Mouse (Mus musculus) liver, embryonic 14.5 days (tissue): Measurements from ENCODE around the gene Csnk1g2. TPM values are rescaled to one million over a fixed set of nuclear protein-coding genes. Genes with fewer than 3 reads are reported as not detected.
A peak's percentile ranks its signal among the peaks of the same experiment; 100 is the strongest.
"Not testable (repeated sequence)": the region's sequence is repeated elsewhere in the genome, so short reads cannot be mapped to it uniquely, and the experiment has no call there.

Experiments
- ATAC-seq: fragments of 200-750 bp; cut with Nextera tagmentation; 2 replicates; pipeline ENCODE4 v1.8.0; 2017; ENCODE audit warnings: moderate number of reproducible peaks, mild to moderate bottlenecking, moderate library complexity; ENCODE audit not compliant: insufficient read depth
- DNase-seq, 3 experiments: peaks; one replicate each; pipeline ENCODE4 v3.0.0-alpha.2; 2012 to 2013; ENCODE audit warnings: low read depth in 3 of 3, low spot score in 3 of 3
- H3K27ac ChIP-seq: fragments of 300-500 bp; sonication (generic); 2 replicates; pipeline ENCODE4 v1.5.1; 2014; ENCODE audit warnings: moderate library complexity, mild to moderate bottlenecking, control low read depth, inconsistent platforms
- H3K27me3 ChIP-seq: fragments of 300-500 bp; sonication (generic); 2 replicates; pipeline ENCODE4 v1.6.1; 2014; ENCODE audit warnings: mild to moderate bottlenecking, low read length, moderate library complexity; ENCODE audit not compliant: control insufficient read depth, insufficient read depth
- H3K36me3 ChIP-seq: fragments of 300-500 bp; sonication (generic); replicated peaks from 2 replicates; pipeline ENCODE4 v1.6.1; 2014; ENCODE audit warnings: low read depth; ENCODE audit not compliant: control insufficient read depth, insufficient read depth
- H3K4me1 ChIP-seq, 2 experiments: fragments of 200-500 bp in 1 of 2; fragments of 300-500 bp in 1 of 2; sonication (generic) in 1 of 2; replicated peaks; 2 replicates each; pipeline ENCODE4 v1.6.1; 2012 to 2014; ENCODE audit warnings: antibody characterized with exemption in 1 of 2, inconsistent platforms in 1 of 2, low read length in 1 of 2; ENCODE audit not compliant: control insufficient read depth in 2 of 2, insufficient read depth in 2 of 2
- H3K4me2 ChIP-seq: fragments of 300-500 bp; sonication (generic); 2 replicates; pipeline ENCODE4 v1.6.1; 2014; ENCODE audit warnings: low read depth, mild to moderate bottlenecking, control low read depth, moderate library complexity
- H3K4me3 ChIP-seq, 2 experiments: fragments of 200-500 bp in 1 of 2; fragments of 300-500 bp in 1 of 2; sonication (generic) in 1 of 2; 2 replicates each; pipeline ENCODE4 v1.5.1; 2012 to 2014; ENCODE audit warnings: low read depth in 2 of 2, low read length in 2 of 2, mild to moderate bottlenecking in 2 of 2, control low read depth in 1 of 2, inconsistent platforms in 1 of 2, moderate library complexity in 1 of 2; ENCODE audit not compliant: insufficient read depth in 1 of 2
- H3K9ac ChIP-seq: fragments of 300-500 bp; sonication (generic); replicated peaks from 2 replicates; pipeline ENCODE4 v1.6.1; 2014; ENCODE audit warnings: mild to moderate bottlenecking, control low read depth, moderate library complexity
- H3K9me3 ChIP-seq: fragments of 300-500 bp; sonication (generic); 2 replicates; pipeline ENCODE4 v1.6.1; 2016; ENCODE audit warnings: low read length, mixed read lengths; ENCODE audit not compliant: control insufficient read depth
- CTCF ChIP-seq: IDR thresholded peaks from 2 replicates; pipeline ENCODE4 v1.5.1; 2016; ENCODE audit warnings: antibody characterized with exemption, low read depth, control low read depth
- EP300 ChIP-seq: IDR thresholded peaks from 2 replicates; pipeline ENCODE4 v1.6.1; 2016; ENCODE audit warnings: antibody characterized with exemption, low read depth
- WGBS: fragments of 180-500 bp; shearing (Covaris S2); extraction: QIAGEN DNeasy Blood & Tissue Kit; methylation state at CpG from one replicate; pipeline ENCODE4 v1.1.7; 2014; ENCODE audit not compliant: insufficient replicate concordance; 5-methylcytosine and 5-hydroxymethylcytosine counted together
- polyA plus RNA-seq, 2 experiments: library from polyadenylated mRNA; depleted of rRNA in 1 of 2; stranded (reverse) in 1 of 2; unstranded in 1 of 2; fragments of >200 nt; fragmentation: Nextera tagmentation in 1 of 2; extraction: Ambion mirVana in 1 of 2; gene quantifications; 2 replicates each; pipeline versions ENCODE4 v1.2.1 to v1.2.3; 2012 to 2014

Gene Csnk1g2
- polyA plus RNA-seq, 2 experiments: 25.5 to 51.3 TPM

GRCm38 (mm10) chr10:80596318-80596717 is 26.3 kb upstream of the Csnk1g2 start:
- WGBS: 50% methylated on average over 4 of the region's 4 CpGs
- Histone ChIP-seq H3K27me3 (no peaks in the 10 kb centered on the region), H3K4me1 (peaks cover 24 to 34% of the 10 kb centered on the region in 2 experiments), H3K36me3 (no peaks in the 10 kb centered on the region), H3K27ac (no peak overlapping the region), H3K4me3 (no peak overlapping the region), H3K9ac (peak overlapping the region; percentile 2), H3K9me3 (no peaks in the 10 kb centered on the region), H3K4me2 (no peak overlapping the region)
- ATAC-seq (no peak), DNase-seq (no peak)
- TF ChIP-seq CTCF (no peak), EP300 (no peak)

GRCm38 (mm10) chr10:80602698-80603325 is 19.8 kb upstream of the Csnk1g2 start, which contains the start of the genes Scamp4 and Adat3:
Scamp4 (plus strand) TSS chr10:80602872.
Adat3 (plus strand) TSS chr10:80602880.
- H3K4me1 ChIP-seq: peaks cover 49 to 51% of the 10 kb centered on the region in 2 experiments
- TF ChIP-seq EP300 (no peak), CTCF (no peak)
- H3K4me2 ChIP-seq: peak within 1 kb of the TSS; percentile 100
- H3K9me3 ChIP-seq: no peaks in the 10 kb centered on the region
- under 1% methylated on average over 54 of the region's 54 CpGs for WGBS
- peak; percentile 87 for ATAC-seq
- peak; percentile 87 to 91 (median 89) for DNase-seq
- H3K36me3 ChIP-seq: peaks cover 19% of the 10 kb centered on the region
- peak within 1 kb of the TSS; percentile 97 for H3K27ac ChIP-seq
- H3K9ac ChIP-seq: peak within 1 kb of the TSS; percentile 81
- H3K27me3 ChIP-seq: no peaks in the 10 kb centered on the region
- peak within 1 kb of the TSS; percentile 63 to 75 for H3K4me3 ChIP-seq

- peak overlapping the region; percentile 97 for H3K27ac ChIP-seq
- ATAC-seq: peak; percentile 16
- peaks cover 44 to 46% of the 10 kb centered on the region in 2 experiments for H3K4me1 ChIP-seq
- H3K4me3 ChIP-seq: peak overlapping the region; percentile 63 to 75
- DNase-seq: no peak
- peak overlapping the region; percentile 81 for H3K9ac ChIP-seq
- peaks cover 25% of the 10 kb centered on the region for H3K36me3 ChIP-seq
- whole genome bisulfite sequencing: 12% methylated on average over 7 of the region's 7 CpGs
- H3K4me2 ChIP-seq: peak overlapping the region; percentile 100
- no peaks in the 10 kb centered on the region for H3K27me3 ChIP-seq
- TF ChIP-seq EP300 (no peak), CTCF (no peak)
- H3K9me3 ChIP-seq: no peaks in the 10 kb centered on the region
Observed at GRCm38 (mm10) chr10:80603364-80603763, 19.3 kb upstream of the Csnk1g2 start.

GRCm38 (mm10) chr10:80604001-80604509 is 18.6 kb upstream of the Csnk1g2 start:
- WGBS: 26% methylated on average over 7 of the region's 7 CpGs
- Histone ChIP-seq H3K4me3 (peak overlapping the region; percentile 63 to 75), H3K27ac (peak overlapping the region; percentile 97), H3K9me3 (no peaks in the 10 kb centered on the region), H3K27me3 (no peaks in the 10 kb centered on the region), H3K4me2 (peak overlapping the region; percentile 100), H3K36me3 (peaks cover 32% of the 10 kb centered on the region), H3K4me1 (peaks cover 38 to 42% of the 10 kb centered on the region in 2 experiments), H3K9ac (peak overlapping the region; percentile 81)
- ATAC-seq (peak; percentile 71), DNase-seq (peak; percentile 75 to 77 (median 77))
- TF ChIP-seq EP300 (no peak), CTCF (peak; percentile 24; the same call in 1 of the 2 replicates)

DNA sequence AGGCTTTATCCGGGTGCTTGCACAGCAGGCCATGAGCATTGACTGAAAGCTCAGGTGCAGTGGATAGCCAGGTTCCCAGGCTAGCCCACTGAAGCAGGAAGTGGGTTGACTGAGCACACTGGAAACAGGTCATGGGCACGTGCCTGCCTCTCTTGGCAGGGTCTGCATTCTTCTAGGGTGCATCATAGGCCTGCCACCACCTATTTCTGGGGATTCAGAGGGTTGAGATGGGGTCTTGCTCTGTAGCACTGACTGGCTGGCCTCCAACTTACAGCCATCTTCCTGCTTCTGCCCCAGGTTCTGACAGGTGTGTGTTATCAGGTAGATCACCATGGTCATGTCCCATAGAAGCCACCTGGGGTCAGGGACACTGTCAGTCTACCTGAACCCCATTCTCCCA is 17.6 kb upstream of the Csnk1g2 start:
- ATAC-seq: no peak
- Histone ChIP-seq H3K4me1 (peaks cover 33 to 37% of the 10 kb centered on the region in 2 experiments), H3K36me3 (peaks cover 39% of the 10 kb centered on the region), H3K9ac (peak overlapping the region; percentile 81), H3K27ac (peak overlapping the region; percentile 97), H3K9me3 (no peaks in the 10 kb centered on the region), H3K27me3 (no peaks in the 10 kb centered on the region), H3K4me3 (peak overlapping the region in 1 of 2 experiments; percentile 63; a peak in 1 of 4 replicates), H3K4me2 (peak overlapping the region; percentile 100)
- WGBS: 73% methylated on average over 2 of the region's 2 CpGs
- DNase-seq: no peak
- TF ChIP-seq EP300: no peak
- TF ChIP-seq CTCF: no peak

DNA sequence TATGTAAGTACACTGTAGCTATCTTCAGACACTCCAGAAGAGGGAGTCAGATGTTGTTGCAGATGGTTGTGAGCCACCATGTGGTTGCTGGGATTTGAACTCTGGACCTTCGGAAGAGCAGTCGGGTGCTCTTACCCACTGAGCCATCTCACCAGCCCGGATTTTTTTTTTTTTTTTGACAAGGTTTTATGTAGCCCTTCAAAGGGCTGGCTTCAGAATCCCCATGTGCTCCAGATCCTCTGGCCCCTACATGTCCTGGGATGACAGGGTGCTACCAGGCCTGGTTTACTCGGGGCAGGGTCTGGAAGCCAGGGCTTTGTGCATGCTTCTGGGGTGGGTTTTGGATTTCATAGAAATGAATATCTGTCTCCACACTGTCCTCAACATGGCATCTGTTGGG is 16.9 kb upstream of the Csnk1g2 start, which contains the start of gene Gm49322:
Gm49322 (plus strand) TSS at position 301 of the 400 bp plus-strand sequence.
- 90% methylated on average over 4 of the region's 4 CpGs for WGBS
- H3K4me1 ChIP-seq: peaks cover 33 to 37% of the 10 kb centered on the region in 2 experiments
- peak within 1 kb of the TSS; percentile 100 for H3K4me2 ChIP-seq

More for the DNA sequence above, 16.9 kb upstream of the Csnk1g2 start, which contains the start of gene Gm49322:
- Histone ChIP-seq H3K9ac (peak within 1 kb of the TSS; percentile 81; the same call in 1 of the 2 replicates), H3K4me3 (peak within 1 kb of the TSS in 1 of 2 experiments; percentile 63; a peak in 1 of 4 replicates), H3K27ac (peak within 1 kb of the TSS; percentile 97), H3K36me3 (peaks cover 39% of the 10 kb centered on the region)
- H3K27me3 ChIP-seq, ATAC-seq, DNase-seq, H3K9me3 ChIP-seq: not testable (repeated sequence)
